31 mouse cellular contexts compared by ENCODE assay signal in the genomic region with DNA sequence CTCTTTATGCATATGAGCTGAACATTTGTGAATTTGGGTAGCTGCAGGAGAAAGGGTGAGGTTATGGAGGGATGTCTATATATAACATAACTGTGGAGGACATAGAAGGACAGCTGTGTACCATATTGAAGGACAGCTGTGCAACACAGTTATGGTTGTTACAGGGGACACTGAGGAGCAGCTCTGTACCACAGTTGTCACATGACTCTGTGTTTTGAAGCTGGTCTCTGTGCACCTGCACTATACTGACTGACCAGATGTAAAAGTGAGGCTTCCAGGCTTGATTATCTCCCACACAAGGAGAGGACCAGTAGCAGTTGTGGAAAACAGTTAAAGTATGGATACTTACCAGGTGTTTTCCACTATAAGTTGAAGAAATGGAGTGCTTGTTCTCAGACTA. TPM values are rescaled to one million over a fixed set of nuclear protein-coding genes. Genes with fewer than 3 reads are reported as not detected.
"Had no signal": no experiment of that assay in that cellular context is flagged by ENCODE, and none has a peak within 500 bp of the region (broad histone marks: within the 10 kb centered on the region; RNA-seq: fewer than 3 reads in every experiment).

No protein-coding gene starts in this region.

- H3K4me1 ChIP-seq: embryonic facial prominence, embryonic 10.5 days; embryonic facial prominence, embryonic 12.5 days; embryonic facial prominence, embryonic 13.5 days; embryonic facial prominence, embryonic 15.5 days; forebrain, embryonic 10.5 days; forebrain, embryonic 12.5 days; forebrain, embryonic 13.5 days; forebrain, embryonic 15.5 days had no signal

- H3K4me3 ChIP-seq: embryonic facial prominence, embryonic 10.5 days; embryonic facial prominence, embryonic 12.5 days; embryonic facial prominence, embryonic 13.5 days; embryonic facial prominence, embryonic 15.5 days; erythroblast, embryonic 14.5 days; forebrain, embryonic 10.5 days; forebrain, embryonic 12.5 days; forebrain, embryonic 13.5 days; forebrain, embryonic 15.5 days; gastrocnemius, adult 2 months had no signal

- H3K9ac ChIP-seq: embryonic facial prominence, embryonic 12.5 days; embryonic facial prominence, embryonic 13.5 days; embryonic facial prominence, embryonic 15.5 days; forebrain, embryonic 12.5 days; forebrain, embryonic 13.5 days; forebrain, embryonic 15.5 days; forebrain, postnatal 0 days had no signal

- DNase-seq: cerebellum, adult 2 months; cerebellum, adult 8-10 months; cerebellum, adult 9-10 months; cerebellum, adult 9-11 months; cerebellum, postnatal 10 days; cerebellum, postnatal 14 days; cerebellum, postnatal 25 days; cerebellum, postnatal 36 days; embryo, embryonic 11 days; forebrain, postnatal 0 days; gastrocnemius, adult 2 months; gastrocnemius, postnatal 10 days; gastrocnemius, postnatal 14 days; gastrocnemius, postnatal 25 days; gastrocnemius, postnatal 36 days; heart, adult 18-20 months had no signal

- H3K4me2 ChIP-seq: embryonic facial prominence, embryonic 12.5 days; embryonic facial prominence, embryonic 13.5 days; embryonic facial prominence, embryonic 15.5 days; forebrain, embryonic 12.5 days; forebrain, embryonic 13.5 days; forebrain, embryonic 15.5 days had no signal

- H3K27me3 ChIP-seq: embryonic facial prominence, embryonic 12.5 days; embryonic facial prominence, embryonic 13.5 days; embryonic facial prominence, embryonic 15.5 days; forebrain, embryonic 12.5 days; forebrain, embryonic 13.5 days; forebrain, embryonic 15.5 days had no signal

- H3K9me3 ChIP-seq: embryonic facial prominence, embryonic 10.5 days; embryonic facial prominence, embryonic 12.5 days; embryonic facial prominence, embryonic 13.5 days; embryonic facial prominence, embryonic 15.5 days; forebrain, embryonic 10.5 days; forebrain, embryonic 12.5 days; forebrain, embryonic 13.5 days; forebrain, embryonic 15.5 days had no signal

- H3K36me3 ChIP-seq: embryonic facial prominence, embryonic 10.5 days; embryonic facial prominence, embryonic 12.5 days; embryonic facial prominence, embryonic 13.5 days; embryonic facial prominence, embryonic 15.5 days; forebrain, embryonic 10.5 days; forebrain, embryonic 12.5 days; forebrain, embryonic 15.5 days had no signal

- ATAC-seq: forebrain, embryonic 13.5 days; forebrain, embryonic 14.5 days; forebrain, embryonic 15.5 days; forebrain, embryonic 16.5 days; forebrain, postnatal 0 days had no signal

- H3K27ac ChIP-seq: embryonic facial prominence, embryonic 10.5 days; embryonic facial prominence, embryonic 12.5 days; embryonic facial prominence, embryonic 13.5 days; embryonic facial prominence, embryonic 15.5 days; forebrain, embryonic 10.5 days; forebrain, embryonic 12.5 days; forebrain, embryonic 13.5 days; forebrain, embryonic 15.5 days; gastrocnemius, adult 2 months had no signal

RNA-seq across cellular contexts. Expression of a gene that starts 43.3 kb away (rescaled TPM):
- total RNA-seq: common myeloid progenitor, adult 5-6 weeks; gastrocnemius, adult 18-20 months; gastrocnemius, adult 2 months; gastrocnemius, postnatal 25 days; gastrocnemius, postnatal 36 days; granulocyte monocyte progenitor cell, adult 5-6 weeks; heart, adult 18-20 months had no signal
- polyA plus RNA-seq: erythroblast, embryonic 14.5 days; gonadal fat pad, adult 2 months had no signal
